Mouse (Mus musculus) spleen, embryonic (tissue): ENCODE results near the gene Rgs19.

Experiments
- CTCF ChIA-PET: fragments of 350-600 bp; sonication (Branson Sonifier 250); formaldehyde crosslinking; loops from one replicate; lab custom pipeline; 2022; lab: Charles Lee

Rgs19 gene

DNA sequence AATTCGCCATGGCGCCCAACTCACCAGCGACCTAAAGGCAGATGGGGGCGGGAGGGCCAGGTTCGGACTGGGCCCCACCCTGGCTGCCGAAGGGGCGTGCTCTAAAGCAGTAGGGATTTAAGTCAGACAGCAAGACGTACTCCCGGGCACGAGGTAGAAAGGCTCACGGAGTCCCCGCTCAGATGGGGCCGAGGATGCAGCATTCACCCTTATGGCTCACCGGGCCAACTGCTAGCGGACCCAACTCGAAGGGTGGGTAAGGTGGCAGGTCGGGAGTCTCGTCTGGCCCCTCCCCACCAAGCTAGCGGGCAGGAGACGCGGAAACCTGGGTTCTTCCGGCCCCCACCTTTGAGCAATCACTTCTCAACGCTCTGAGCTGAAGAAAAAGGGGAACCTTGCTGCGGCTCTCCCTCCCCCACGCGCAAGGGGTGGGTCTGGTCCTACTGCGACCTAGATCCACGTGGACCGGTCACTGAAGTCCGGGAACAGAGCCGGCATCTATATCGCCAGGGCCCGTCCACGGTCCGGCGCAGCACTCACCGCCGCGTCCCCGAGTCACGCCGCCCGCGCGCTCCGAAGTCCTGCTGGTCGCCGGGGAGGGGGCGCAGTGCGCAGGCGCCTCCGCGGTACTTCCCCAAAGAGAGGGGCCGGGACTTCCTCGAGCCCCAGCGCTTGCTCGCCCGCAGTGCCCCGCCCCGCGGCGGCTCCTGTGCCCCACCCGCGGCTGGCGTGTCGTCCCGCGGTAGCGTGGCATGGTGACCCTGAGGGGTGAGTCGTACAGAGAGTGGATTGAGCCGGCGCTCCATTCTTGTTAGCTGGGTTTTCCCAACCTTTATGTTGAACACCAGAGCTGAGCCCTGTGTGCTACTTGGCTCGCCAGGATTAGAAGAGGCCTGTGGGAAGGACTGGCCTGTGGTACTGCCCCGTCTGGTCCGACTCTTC is at the start of gene Rgs19:
Rgs19 (minus strand) TSS at position 639 of the 942 bp plus-strand sequence.
- CTCF ChIA-PET = interaction anchor here (0.6 kb wide), 1 partner anchor 538 kb away, joined by 5 read pairs; no protein-coding TSS in a partner anchor

DNA sequence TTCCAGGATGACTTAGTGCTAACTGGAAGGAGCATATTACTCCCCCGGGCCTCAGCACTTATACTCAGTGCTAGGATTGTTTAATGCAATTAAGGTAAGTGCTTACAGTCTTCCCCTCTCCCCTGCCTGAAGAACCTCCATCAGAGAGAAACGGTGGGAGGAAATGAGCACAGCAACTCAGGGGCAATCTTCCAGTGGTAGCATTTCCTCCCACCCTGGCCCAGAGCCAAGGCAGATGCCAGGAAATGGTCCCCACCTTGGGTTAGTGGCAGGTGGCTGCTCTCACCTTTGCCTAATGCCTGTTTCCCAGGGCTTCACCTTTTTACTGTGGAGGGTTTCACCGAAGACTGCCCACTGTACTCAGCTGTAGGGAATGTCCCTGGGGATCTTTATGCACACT is 36.3 kb upstream of the Rgs19 start:
- CTCF ChIA-PET = no interaction called here

DNA sequence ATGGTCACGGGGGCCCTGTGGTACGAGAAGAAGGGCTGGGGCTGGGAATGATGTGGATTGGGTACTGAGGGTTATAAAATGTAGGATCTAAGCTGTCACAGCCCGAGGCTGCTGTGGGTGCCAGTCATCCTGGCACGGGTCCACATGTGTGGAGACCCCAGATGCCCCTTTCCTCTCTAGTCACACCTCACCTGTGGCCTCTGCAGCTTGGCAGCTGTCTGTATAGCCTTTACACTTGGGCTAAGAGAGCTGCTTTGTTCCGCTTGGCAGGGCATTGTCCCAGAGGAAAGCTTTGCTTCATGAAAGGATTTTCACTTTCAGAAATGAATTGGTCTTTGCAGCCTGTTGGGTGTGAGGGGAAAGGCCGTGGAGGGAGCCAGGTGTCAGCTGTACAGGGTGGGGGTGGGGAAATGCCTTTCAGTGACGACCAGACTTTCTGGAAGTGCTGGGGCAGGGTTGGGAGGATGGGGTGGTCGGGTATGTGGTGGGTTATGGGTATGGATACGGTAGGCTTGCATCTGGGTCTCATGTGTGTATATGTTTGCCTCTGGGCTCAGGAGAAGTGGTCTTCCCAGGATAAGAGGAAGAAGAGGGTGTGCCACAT is 34.0 kb upstream of the Rgs19 start:
- CTCF ChIA-PET = no interaction called here

DNA sequence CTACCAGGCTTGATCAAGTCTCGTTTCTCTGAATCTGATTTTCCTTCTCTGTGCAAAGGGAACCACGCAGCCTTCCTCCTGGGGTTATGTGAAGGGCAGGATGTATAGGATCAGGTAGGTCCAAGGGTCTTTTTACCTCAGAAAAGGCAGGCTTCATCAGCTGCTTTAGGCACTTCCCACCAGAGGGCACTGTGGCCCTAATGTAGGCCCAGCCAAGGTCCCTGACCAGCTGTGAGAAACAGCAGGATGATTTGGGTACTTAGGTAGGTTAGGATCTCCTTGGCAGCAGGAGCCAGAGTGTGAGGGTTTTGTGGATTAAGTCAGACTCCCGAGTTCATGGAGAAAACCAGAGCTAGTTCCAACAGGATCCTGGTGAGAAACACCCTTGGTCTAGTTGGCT is 28.4 kb upstream of the Rgs19 start:
- CTCF ChIA-PET = no interaction called here

DNA sequence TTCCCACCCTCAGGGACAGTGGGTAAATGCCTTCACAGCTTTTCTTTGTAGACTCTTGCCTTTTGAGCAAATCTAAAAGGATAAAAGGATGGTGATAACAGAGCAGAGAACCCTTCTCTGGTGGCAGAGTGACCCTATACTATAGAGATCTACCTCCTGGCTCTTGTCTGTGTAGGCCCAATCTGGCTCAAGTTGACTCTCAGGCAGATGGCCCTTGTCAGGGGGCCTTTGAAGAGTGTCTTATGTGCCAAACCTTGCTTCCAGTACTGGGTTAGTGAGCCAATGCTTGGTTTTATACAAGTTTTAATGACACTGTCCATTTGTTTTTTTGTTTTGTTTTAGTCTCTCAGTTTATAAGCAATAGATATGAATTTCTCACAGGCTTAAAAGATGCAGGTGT is 27.4 kb upstream of the Rgs19 start:
- CTCF ChIA-PET = no interaction called here

DNA sequence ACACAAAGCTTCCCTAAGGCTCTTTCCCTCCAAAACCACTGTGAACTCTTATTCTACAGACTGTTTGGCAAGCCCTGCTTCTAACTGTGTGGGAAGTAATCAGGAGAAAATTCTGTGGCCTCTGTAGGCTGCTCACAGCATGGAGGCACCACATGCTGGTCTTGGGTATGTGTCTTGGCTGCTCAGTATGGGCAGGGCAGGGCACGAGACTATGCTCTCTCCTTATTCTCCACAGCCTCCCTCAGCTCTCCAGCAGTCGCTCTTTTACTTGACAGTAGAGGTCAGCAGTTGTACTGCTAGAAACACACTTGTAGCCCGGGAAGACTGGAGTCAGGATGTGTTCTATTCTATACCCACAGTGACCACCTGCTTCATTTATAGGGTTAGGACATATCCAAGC is 26.3 kb upstream of the Rgs19 start:
- CTCF ChIA-PET = no interaction called here

DNA sequence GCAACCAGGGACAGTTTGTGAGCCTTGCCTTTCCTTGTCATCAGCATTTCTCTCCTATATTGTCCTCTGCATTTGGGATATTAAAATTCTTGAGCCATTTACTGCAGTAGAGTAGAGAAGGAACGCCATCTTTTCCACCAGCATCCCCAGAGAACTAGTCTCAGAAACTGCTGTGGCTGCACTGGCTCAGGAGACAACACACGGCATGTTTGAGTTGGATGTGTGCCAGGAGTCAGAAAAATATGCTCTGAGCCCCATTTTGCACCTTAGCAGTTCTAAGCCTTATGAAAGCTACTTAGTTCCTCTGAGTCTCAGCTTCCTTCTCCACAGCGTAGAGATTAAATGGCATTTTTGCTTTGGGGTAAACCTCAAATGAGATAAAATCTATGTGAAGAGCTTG is 23.2 kb upstream of the Rgs19 start:
- CTCF ChIA-PET = no interaction called here

DNA sequence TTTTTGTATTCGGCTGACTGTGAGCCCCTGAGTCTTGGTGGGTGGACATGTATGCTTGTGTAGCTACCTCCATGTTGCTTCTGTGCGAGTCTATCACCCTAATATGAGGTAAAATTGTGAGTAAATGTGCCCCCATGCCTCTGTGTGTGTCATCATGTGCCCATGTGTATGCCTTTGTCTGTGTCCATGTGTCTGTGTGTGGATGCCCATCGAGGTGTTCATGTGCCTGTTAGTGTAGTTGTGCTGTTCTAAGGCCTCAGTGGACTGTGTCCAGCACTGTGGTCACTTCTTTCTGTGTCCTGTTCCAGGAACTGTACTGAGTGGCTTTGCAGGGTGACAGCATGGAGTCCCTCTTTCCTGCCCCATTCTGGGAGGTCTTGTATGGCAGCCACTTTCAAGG is 21.6 kb upstream of the Rgs19 start:
- CTCF ChIA-PET = no interaction called here

DNA sequence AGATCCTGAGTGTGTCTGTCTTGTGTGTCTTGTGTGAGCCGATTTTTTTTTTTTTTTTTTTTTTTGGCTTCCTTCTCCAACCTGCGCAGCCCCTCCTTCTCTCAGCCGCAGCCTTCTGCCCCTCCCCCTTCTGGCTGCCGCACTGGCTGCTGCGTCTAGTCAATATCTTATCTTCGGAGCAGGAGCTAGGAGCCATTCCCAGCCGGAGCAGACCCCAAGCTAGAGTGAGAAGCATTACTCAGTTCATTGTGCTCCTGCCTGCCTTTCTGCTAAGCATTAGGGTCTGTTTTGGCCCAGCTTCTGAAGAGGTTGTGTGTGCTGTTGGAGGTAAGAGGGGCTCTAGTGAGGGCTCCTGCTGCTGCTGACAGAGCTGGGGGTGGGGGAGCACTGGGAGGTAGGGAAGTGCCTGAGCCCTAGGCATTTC is 21.1 kb upstream of the Rgs19 start, which contains the start of gene Oprl1:
Oprl1 (plus strand) TSS at position 114 of the 424 bp plus-strand sequence.
- CTCF ChIA-PET = no interaction called here

DNA sequence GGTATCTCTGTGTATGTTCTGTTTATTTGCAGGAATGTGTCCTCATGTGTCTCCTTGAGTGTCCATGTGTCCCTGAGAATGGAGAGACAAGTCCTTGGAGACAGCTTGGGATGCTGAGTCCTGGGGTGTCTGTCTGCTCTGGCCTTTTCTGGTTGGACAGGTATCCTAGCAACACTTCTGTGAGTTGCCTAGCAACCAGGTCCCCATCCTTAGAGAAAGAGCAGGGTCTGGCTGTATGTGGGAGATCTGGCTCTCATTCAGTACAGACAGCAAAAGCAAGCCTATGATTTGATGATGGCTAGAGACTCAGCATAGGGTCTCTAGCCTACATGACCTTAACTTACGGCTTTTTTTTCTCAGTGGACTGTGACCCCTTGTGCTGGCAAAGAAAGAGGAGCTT is 20.0 kb upstream of the Rgs19 start:
- CTCF ChIA-PET = no interaction called here

DNA sequence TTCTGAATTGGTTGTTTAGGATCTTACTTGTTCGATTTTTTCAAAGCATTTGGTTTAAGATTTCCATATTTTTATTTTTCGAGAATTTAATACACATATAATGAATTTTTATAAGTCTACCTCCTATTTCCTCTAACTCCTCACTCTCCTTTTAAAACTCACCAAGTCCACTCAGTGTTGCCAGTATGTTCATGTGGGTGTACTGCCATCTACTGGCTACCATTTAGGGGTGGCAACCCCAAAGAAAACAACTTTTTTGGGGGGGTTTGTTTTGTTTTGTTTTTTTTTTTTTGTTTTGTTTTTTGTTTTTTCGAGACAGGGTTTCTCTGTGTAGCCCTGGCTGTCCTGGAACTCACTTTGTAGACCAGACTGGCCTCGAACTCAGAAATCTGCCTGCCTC is 12.9 kb upstream of the Rgs19 start:
- CTCF ChIA-PET = interaction anchor here (0.7 to 1.8 kb wide), 2 partner anchors 48 to 50 kb away, joined by 3 to 8 read pairs; no protein-coding TSS in a partner anchor

DNA sequence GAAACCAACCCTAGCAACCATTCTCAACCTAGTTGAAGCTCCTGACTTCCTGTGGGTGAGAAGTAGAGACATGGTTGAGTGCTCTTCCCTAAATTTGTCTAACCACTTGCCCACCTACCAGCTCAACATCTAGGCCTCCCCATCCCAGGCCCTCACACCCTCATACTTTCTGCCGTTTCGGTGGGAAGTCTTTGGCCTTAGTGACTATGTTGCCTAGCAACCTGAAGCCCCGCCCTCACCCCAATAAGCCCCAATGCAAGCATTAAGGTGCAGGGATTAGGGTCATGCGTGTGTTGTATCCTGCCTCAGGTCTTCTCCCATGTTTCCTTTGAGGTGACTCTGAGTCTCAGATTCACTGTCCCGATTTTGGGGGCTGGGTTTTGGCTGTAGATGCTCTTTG is 4.5 kb upstream of the Rgs19 start, which contains the start of gene Lkaaear1:
Lkaaear1 (minus strand) TSS at position 202 of the 400 bp plus-strand sequence.
- CTCF ChIA-PET = no interaction called here

DNA sequence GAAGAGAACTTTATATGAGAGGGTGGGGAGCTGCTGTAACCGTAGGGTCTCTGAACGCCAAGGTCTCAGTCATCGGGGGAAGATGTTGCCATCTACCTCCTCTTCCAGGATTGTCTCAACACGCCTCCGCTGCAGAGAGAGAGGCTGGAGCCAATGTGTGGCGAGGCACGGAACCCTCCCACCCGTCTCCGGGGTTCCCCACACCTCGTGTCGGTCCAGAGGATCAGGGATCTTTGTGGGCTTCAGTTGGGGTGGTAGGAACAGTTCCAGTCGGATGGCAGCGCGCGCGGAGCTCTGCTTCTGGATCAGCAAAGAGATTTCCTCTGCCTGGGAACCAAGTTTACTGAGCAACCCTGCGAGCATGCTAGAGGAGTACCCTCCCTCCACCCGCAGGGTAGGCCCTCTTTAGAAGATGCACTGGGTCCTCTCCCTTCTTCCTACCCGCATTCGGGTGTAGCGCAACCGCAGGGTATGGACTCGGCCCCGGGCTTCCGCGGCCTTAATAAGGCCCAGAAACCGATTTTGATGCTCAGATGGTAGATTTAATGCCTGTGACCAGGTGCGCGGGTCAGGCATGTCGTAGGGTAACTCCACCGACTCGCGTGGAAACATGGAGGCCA is 3.1 kb upstream of the Rgs19 start:
- CTCF ChIA-PET = no interaction called here

DNA sequence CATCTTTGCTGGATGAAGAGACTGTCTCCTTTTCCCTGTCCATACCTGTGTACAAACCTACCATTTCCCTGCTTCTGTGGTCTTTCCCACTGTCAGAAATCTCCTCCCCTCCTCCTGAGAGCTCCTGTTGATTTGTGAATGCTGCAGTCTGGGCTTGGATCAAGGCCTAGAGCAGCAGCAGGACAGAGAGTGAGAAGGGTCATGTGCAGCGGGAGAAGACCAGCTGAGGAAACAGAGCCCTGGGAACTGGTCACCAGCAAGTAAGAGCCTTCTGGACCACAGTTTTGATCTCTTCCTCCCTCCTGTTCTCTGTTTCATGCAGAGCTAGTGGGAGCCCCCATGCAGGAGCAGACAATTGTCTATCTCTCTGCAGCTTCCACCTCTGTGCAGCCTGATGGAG is 2.0 kb upstream of the Rgs19 start:
- CTCF ChIA-PET = interaction anchor here (0.6 kb wide), 1 partner anchor 16 kb away, joined by 4 read pairs; no protein-coding TSS in a partner anchor

DNA sequence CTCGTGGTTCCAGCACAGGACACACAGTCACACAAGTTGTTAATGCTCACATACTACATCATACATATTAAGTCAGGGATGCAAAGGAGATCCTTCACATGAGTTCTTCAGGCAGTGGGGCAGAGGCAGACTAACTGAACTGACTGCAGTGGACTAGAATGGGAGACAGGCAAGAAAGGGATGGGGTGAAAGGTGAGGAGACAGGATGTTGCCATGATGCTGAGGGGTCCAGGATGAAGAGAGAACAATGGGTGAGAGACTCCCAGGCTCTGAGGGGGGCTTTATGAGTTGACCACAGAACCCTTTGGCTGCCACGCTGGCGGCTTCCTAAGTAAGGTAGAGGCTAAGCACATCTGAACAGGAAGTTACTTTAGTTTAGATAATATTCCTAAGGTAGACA is 804 bp upstream of the Rgs19 start:
- CTCF ChIA-PET = no interaction called here

DNA sequence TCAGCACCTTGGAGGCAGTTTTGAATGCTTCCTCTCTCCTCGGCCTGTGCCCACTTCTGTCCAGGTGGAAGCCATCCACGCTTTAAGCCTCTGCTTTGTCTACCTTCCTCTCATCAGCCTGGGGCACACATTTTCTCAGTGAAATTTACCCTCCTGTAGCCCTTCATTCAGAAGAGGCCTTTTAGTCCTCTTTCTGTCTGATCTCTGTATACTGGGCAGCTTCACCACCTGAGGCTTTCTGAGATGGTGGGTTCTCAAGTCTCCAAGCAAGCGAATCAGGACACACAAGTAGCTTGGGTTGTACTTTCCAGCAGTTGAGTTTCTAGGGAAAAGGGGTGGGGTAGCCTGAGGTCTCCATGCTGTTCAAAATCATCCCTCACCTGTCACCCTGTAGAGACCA is 1.5 kb downstream of the Rgs19 start:
- CTCF ChIA-PET = no interaction called here

DNA sequence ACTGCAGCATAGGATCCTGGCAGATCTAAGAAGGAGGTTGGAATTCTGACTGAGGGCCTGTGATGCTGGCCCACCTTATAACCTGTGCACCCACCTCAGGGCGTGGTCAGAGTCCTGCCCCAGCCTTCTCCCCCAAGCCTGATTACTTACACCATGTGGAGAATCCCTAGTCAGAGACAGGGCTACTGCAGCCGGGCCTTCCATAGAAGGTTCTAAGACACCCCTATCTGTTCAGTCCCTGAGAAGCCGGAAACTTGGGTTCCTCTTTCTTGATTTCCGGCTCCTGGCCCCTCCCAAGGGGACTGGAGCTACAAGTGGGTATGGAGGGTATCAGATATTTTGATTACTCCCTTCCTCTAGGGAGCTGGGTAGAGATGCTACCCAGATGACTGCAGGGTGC is 2.2 kb downstream of the Rgs19 start:
- CTCF ChIA-PET = interaction anchor here (0.9 kb wide), 1 partner anchor 10 kb away, joined by 3 read pairs; no protein-coding TSS in a partner anchor

DNA sequence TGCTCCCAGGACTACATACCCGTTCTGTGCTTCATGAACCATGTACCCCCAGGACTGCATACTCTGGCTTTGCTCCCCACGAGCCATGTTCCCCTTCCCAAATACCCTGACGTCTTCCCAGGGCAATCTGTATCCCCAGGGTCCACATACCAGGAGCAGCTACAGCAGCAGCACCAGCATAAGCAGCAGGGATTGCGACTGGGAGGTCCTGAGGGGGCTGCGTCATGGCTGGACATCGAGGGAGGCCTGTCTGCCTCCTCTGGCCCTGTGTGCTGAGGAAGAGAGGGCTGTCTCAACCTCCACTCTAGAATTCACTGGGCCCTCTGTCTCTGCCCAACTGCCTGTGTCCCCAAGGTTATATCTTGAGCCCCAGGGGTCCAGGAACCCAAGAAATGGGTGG is 2.7 kb downstream of the Rgs19 start:
- CTCF ChIA-PET = interaction anchor here (0.6 to 0.9 kb wide), 2 partner anchors 10 to 18 kb away, joined by 3 read pairs; no protein-coding TSS in a partner anchor

DNA sequence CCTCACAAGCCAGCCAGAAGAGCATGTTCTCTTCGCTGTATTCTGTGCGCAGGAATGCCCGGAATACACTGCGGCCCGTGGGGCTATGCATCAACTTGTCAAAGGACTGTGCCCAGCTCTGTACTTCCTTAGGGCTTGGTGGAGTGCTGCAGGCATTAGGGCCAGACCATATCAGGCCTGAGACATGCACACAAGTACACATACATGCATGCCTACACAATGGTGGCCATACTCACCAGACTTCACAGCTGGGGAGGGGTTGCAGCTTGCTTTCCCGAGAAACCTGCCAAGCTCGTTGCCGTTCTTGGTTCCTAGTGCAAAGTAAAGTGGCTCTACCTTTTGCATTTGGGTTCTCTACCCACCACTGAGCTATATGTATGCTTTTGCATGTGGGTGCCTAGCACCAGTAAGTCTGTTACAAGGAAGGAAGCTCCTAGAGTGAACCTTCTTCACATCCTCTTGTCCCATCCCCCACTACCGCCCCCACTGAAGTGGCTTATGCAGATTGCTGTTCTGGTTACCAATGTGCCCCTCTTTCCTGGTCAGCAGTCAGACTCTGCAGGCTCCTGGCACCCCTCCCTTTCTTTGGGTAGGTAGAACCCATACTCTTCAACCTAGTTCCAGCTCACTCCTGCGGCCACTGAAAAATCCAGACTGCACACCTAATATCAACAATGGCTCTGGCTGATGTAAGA is 4.2 kb downstream of the Rgs19 start:
- CTCF ChIA-PET = no interaction called here

DNA sequence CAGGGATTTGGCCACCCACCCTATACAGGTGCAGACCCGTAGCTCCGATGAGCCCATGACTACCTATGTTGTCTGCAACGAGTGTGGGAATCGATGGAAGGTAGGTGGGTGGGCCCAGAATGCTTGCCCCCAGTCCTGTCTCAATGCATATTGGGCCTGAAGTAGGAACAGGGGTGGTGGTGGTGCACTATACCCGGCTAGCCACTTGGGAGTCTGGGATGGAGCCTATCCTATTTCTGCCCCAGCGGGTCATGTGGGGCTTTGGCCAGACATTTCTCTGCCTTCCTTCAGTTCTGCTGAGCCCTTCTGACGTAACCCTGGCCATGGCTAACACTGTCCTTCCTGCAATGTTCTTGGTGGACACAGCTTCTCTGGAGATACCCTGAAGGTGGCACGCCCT is 6.2 kb downstream of the Rgs19 start:
- CTCF ChIA-PET = no interaction called here

DNA sequence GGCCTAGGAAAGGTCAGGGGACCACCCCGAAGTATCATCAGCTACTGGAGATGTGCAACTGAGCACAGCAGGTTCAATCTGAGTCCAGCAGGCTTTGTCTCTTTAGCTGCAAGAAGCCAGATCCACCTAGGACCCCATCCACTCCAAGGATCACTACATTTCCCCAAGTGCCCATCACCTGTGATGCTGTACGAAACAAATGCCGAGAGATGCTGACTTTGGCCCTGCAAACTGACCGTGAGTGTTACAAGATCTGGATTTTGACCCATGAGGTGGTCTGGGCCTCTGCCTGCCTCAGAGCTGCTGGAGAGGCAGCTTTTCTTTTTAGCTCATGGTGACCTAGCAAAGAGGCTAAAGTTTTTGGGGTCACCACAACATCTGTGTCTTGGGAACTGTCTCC is 8.1 kb downstream of the Rgs19 start:
- CTCF ChIA-PET = no interaction called here
